Mouse (Mus musculus): ENCODE data around the gene Apbb2.
A peak's percentile ranks its signal among the peaks of the same experiment; 100 is the strongest.

- no peak for TF ChIP-seq POLR2A (IDR thresholded peaks at IDR 0.05; ENCODE audit: insufficient read depth, low read depth, low read length)
- peak; percentile 71 for TF ChIP-seq CTCF (IDR thresholded peaks at IDR 0.05)
Measured at GRCm38 (mm10) chr5:66280742-66281141, 337.8 kb downstream of the Apbb2 start.
